Mouse (Mus musculus): ENCODE data around the gene Golm1. TPM values are rescaled to one million over a fixed set of nuclear protein-coding genes. Genes with fewer than 3 reads are reported as not detected.
A peak's percentile ranks its signal among the peaks of the same experiment; 100 is the strongest.
"Not testable (repeated sequence)": the region's sequence is repeated elsewhere in the genome, so short reads cannot be mapped to it uniquely, and the experiment has no call there.

Gene Golm1
- total RNA-seq, 2 experiments from 2014 or later, result 16.4 to 17.8 TPM

DNA sequence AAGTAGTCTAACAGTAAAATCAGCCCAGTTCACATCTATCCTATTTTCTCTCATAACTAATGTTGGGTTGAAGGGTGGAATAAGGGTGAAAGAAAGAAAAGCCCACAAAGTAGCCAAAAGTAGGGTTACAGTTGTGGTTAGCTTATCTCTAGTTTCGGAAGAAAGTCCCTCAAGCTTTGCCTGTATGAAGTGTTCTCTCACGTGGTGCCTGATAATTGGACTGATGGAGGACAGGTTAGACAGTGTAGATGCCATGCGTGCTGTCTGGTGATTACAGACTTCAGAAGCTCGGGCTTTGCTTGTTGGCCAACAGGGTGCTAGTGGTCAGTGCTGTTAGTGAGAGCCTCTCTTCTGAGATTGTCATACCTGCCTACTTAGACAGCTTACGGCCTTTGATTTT is 72.5 kb downstream of the Golm1 start:
- DNase-seq (ENCODE audit: low spot score in 2 of 2), result no peak

DNA sequence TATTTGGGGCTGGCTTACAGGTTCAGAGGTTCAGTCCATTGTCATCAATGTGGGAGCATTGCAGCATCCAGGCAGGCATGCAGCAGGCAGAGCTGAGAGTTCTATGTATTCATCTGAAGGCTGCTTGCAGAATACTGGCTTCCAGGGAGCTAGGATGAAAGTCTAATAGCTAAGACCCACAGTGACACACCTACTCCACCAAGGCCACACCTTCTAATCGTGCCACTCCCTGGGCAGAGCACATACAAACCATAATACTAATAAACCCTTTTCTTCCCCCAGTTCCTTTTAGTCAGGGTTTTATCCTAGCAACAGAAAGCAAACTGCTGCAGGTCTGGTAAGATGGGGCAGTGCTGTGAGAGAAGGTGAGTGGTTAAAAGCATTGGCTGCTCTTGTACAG is 83.0 kb downstream of the Golm1 start:
- no peak for DNase-seq (ENCODE audit: low spot score in 2 of 2)

- DNase-seq (ENCODE audit: low spot score in 2 of 2), result not testable (repeated sequence)
Measured at GRCm38 (mm10) chr13:59592058-59592457, 83.6 kb downstream of the Golm1 start.

GRCm38 (mm10) chr13:59590691-59591090 is 84.9 kb downstream of the Golm1 start:
- DNase-seq (ENCODE audit: low spot score in 2 of 2), result no peak

DNA sequence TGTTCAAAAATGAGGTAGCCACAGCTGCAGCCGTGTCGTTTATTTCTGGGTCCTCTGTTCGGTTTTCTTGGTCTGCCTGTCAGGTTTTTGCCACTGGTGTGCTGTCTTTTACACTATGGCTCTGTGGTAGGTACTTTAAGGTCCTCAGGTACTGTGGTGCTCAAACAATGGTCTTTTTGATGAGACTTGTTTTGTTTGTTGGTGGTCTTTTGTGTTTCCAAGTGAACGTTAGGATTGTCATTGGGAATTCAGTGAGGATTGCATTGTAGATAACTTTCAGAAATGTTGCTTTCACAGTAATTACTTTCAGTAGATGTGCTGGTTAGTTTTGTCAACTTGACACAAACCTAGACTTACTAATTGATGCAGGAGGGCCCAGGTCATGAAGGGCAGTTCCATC is 85.9 kb downstream of the Golm1 start:
- no peak for DNase-seq (ENCODE audit: low spot score in 2 of 2)

DNA sequence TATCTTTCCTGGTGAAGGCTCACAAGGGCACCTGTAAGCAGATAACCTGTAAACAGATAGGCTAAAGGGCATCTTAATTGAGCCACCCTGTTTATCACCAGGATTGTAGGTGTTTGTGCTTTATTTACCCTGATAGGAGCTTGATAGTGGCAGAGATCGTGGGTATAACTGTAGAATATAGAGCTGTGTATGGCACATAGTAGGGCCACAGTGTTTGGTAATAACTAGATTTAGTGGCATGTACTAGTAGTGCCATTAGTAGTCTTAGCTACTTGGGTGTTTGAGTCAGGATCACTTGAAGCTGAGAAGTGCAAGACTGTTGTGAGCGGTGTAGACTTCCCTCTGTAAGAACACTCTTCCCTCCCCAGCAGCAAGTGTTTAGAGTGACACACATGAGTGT is 88.4 kb downstream of the Golm1 start:
- no peak for DNase-seq (ENCODE audit: low spot score in 2 of 2)

DNA sequence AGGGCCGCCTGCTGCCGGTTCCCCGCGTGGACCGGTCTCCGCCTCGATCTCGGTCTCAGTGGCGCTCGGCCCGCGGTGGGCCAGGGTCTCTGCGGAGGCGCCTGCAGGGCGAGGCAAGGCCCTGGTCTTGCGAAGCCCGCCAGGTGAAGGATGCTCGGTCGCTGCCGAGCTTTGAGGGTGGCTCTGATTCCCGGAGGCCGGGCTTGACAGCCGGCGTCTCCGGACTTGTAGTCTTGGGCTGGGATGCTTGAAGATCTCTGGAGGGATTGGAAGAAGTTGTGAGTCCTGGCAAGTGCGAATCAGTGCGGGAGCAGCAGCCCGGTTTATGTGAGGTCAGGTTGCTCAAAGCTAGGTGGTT is 90.0 kb downstream of the Golm1 start:
- peak in 1 of 2 experiments; percentile 7 for DNase-seq (ENCODE audit: low spot score in 2 of 2)

GRCm38 (mm10) chr13:59584947-59585647 is 90.5 kb downstream of the Golm1 start, which contains the start of the genes Agtpbp1 and Naa35:
Gene Agtpbp1, minus strand, starts transcription at chr13:59585227.
Gene Naa35, plus strand, starts transcription at chr13:59585259.
- DNase-seq (ENCODE audit: low spot score in 2 of 2), result peak; percentile 100

Other genes with a start within 250 kb of the Golm1 start
- 100 to 1,000 TPM; 324 to 356 TPM for gene Agtpbp1, start 90.6 kb downstream of the Golm1 start, total RNA-seq (2021)
- gene Naa35, start 90.6 kb downstream of the Golm1 start, total RNA-seq (2021), result 100 to 1,000 TPM in 1 of 2 experiments, 10 to 100 TPM in 1; 88.5 to 107 TPM
- gene 4921517D22Rik, start 18.3 kb upstream of the Golm1 start, total RNA-seq (2021), result not detected
- gene Spata31d1a, start 34.5 kb upstream of the Golm1 start, total RNA-seq (2021), result under 1 TPM in 1 of 2 experiments, not detected in 1; 0.16 TPM
- gene Spata31d1b, start 36.5 kb upstream of the Golm1 start, total RNA-seq (2021), result under 1 TPM in 1 of 2 experiments, not detected in 1; 0.09 TPM
- gene Spata31d1d, start 55.9 kb upstream of the Golm1 start, total RNA-seq (2021), result not detected
- 1 to 10 TPM; 1.6 to 2.7 TPM for gene 1700014D04Rik, start 70.9 kb upstream of the Golm1 start, total RNA-seq (2021)
- gene Isca1, start 94.0 kb upstream of the Golm1 start, total RNA-seq (2021), result 100 to 1,000 TPM; 155 to 161 TPM
- not detected for gene Gm49354, start 106.4 kb upstream of the Golm1 start, total RNA-seq (2021)
- gene Tut7, start 147.3 kb upstream of the Golm1 start, total RNA-seq (2021), result 10 to 100 TPM; 53.5 to 60.4 TPM